Mouse (Mus musculus): ENCODE results near the gene Eln. TPM values are rescaled to one million over a fixed set of nuclear protein-coding genes. Genes with fewer than 3 reads are reported as not detected.

Eln gene
- total and polyA plus RNA-seq, 2 experiments: 0.37 to 4.0 TPM

GRCm38 (mm10) chr5:134729124-134729523 lies 18.0 kb downstream of the Eln start:
- H3K9ac ChIP-seq (ENCODE audit: low read depth, low read length): no peak overlapping the region
- WGBS: 93% methylated on average over 12 of the region's 12 CpGs
- H3K4me1 ChIP-seq (ENCODE audit: control insufficient read depth, insufficient read depth, low read length): no peaks in the 10 kb centered on the region
- no peak overlapping the region for H3K27ac ChIP-seq (replicated peaks; ENCODE audit: insufficient read depth, low read depth, low read length)
- TF ChIP-seq CTCF (IDR thresholded peaks at IDR 0.05; ENCODE audit: low read depth, low read length): no peak
- no peak for TF ChIP-seq POLR2A (IDR thresholded peaks at IDR 0.05; ENCODE audit: extremely low read depth, insufficient read depth, low read length)
- no peaks in the 10 kb centered on the region for H3K79me2 ChIP-seq (ENCODE audit: control insufficient read depth, insufficient read depth, low read length)
- H3K4me3 ChIP-seq (ENCODE audit: insufficient read depth, low read depth, low read length): no peak overlapping the region
- H3K27me3 ChIP-seq (ENCODE audit: control insufficient read depth, insufficient read depth, low read length): no peaks in the 10 kb centered on the region
- no peak for DNase-seq (ENCODE audit: extremely low read depth, low read depth, low spot score)
- no peaks in the 10 kb centered on the region for H3K36me3 ChIP-seq (ENCODE audit: control insufficient read depth, insufficient read depth, low read length)

GRCm38 (mm10) chr5:134728535-134728934 lies 18.6 kb downstream of the Eln start:
- 92% methylated on average over 3 of the region's 3 CpGs for WGBS
- no peak for DNase-seq (ENCODE audit: extremely low read depth, low read depth, low spot score)
- H3K36me3 ChIP-seq (ENCODE audit: control insufficient read depth, insufficient read depth, low read length): no peaks in the 10 kb centered on the region
- H3K9ac ChIP-seq (ENCODE audit: low read depth, low read length): no peak overlapping the region
- no peak overlapping the region for H3K4me3 ChIP-seq (ENCODE audit: insufficient read depth, low read depth, low read length)
- H3K4me1 ChIP-seq (ENCODE audit: control insufficient read depth, insufficient read depth, low read length): no peaks in the 10 kb centered on the region
- TF ChIP-seq CTCF (IDR thresholded peaks at IDR 0.05; ENCODE audit: low read depth, low read length) (no peak), POLR2A (IDR thresholded peaks at IDR 0.05; ENCODE audit: extremely low read depth, insufficient read depth, low read length) (no peak)
- H3K27ac ChIP-seq (replicated peaks; ENCODE audit: insufficient read depth, low read depth, low read length): no peak overlapping the region
- H3K79me2 ChIP-seq (ENCODE audit: control insufficient read depth, insufficient read depth, low read length): no peaks in the 10 kb centered on the region
- H3K27me3 ChIP-seq (ENCODE audit: control insufficient read depth, insufficient read depth, low read length): no peaks in the 10 kb centered on the region

DNA sequence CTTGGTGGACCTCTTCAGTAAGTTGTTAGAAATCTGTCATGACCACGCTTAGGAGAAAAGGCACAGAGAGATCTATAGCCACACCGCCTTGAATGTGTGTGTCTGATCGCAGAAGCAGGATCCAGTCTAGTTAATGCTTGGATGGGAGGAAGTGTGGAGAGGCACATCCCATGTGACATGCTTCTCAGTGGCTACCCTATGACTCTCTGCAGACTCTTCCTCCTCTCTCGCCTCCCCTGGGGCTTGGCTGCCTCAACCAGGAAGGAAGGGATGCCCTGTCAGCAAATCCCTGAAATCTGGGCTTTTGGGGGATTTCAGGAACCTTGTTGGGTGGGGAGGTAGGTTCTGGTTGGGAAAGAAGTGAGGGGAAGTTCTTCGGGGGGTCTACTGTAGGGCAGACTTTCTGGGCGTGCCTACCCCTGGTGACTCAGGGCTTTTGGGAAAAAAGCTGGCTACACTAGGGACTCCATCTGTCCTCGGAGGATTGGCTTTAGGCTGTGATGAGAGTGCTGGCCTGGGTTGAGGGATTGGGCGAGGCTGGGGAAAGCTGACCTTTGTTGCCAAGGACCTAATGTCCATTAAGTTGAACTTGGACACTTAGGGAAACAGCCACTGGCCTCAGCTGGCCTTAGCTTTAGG lies 20.0 kb downstream of the Eln start:
- 84% methylated on average over 8 of the region's 8 CpGs for WGBS
- Histone ChIP-seq H3K36me3 (ENCODE audit: control insufficient read depth, insufficient read depth, low read length) (no peaks in the 10 kb centered on the region), H3K79me2 (ENCODE audit: control insufficient read depth, insufficient read depth, low read length) (no peaks in the 10 kb centered on the region), H3K4me3 (ENCODE audit: insufficient read depth, low read depth, low read length) (no peak overlapping the region), H3K27me3 (ENCODE audit: control insufficient read depth, insufficient read depth, low read length) (no peaks in the 10 kb centered on the region), H3K27ac (replicated peaks; ENCODE audit: insufficient read depth, low read depth, low read length) (no peak overlapping the region), H3K4me1 (ENCODE audit: control insufficient read depth, insufficient read depth, low read length) (no peaks in the 10 kb centered on the region), H3K9ac (ENCODE audit: low read depth, low read length) (no peak overlapping the region)
- no peak for DNase-seq (ENCODE audit: extremely low read depth, low read depth, low spot score)
- TF ChIP-seq POLR2A (IDR thresholded peaks at IDR 0.05; ENCODE audit: extremely low read depth, insufficient read depth, low read length): no peak
- no peak for TF ChIP-seq CTCF (IDR thresholded peaks at IDR 0.05; ENCODE audit: low read depth, low read length)

DNA sequence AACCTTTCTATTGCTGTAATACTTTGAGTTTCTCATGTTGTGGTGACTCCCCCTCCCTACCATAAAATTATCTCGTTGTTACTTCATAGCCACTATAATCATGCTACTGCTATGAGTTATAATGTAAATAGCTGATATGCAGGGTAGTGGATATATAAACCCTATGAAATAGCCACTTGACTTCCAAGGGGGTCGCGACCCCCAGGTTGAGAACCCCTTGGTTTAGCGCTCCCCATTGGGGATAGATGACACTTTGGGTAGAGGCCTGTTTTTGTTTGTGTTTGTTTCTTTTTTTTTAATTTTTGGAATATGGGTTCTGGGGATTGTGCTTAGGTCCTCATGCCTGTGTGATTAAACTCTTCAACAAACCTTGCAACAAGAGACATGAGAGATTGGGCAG lies 21.8 kb downstream of the Eln start:
- no peak overlapping the region for H3K4me3 ChIP-seq (ENCODE audit: insufficient read depth, low read depth, low read length)
- no peak overlapping the region for H3K9ac ChIP-seq (ENCODE audit: low read depth, low read length)
- WGBS: 79% methylated on average over 4 of the region's 4 CpGs
- H3K79me2 ChIP-seq (ENCODE audit: control insufficient read depth, insufficient read depth, low read length): no peaks in the 10 kb centered on the region
- no peaks in the 10 kb centered on the region for H3K4me1 ChIP-seq (ENCODE audit: control insufficient read depth, insufficient read depth, low read length)
- H3K27me3 ChIP-seq (ENCODE audit: control insufficient read depth, insufficient read depth, low read length): no peaks in the 10 kb centered on the region
- no peak overlapping the region for H3K27ac ChIP-seq (replicated peaks; ENCODE audit: insufficient read depth, low read depth, low read length)
- no peaks in the 10 kb centered on the region for H3K36me3 ChIP-seq (ENCODE audit: control insufficient read depth, insufficient read depth, low read length)
- DNase-seq (ENCODE audit: extremely low read depth, low read depth, low spot score): no peak
- no peak for TF ChIP-seq POLR2A (IDR thresholded peaks at IDR 0.05; ENCODE audit: extremely low read depth, insufficient read depth, low read length)
- no peak for TF ChIP-seq CTCF (IDR thresholded peaks at IDR 0.05; ENCODE audit: low read depth, low read length)

GRCm38 (mm10) chr5:134720058-134720457 lies 27.1 kb downstream of the Eln start:
- H3K9ac ChIP-seq (ENCODE audit: low read depth, low read length): no peak overlapping the region
- H3K27ac ChIP-seq (replicated peaks; ENCODE audit: insufficient read depth, low read depth, low read length): no peak overlapping the region
- H3K36me3 ChIP-seq (ENCODE audit: control insufficient read depth, insufficient read depth, low read length): no peaks in the 10 kb centered on the region
- 81% methylated on average over 4 of the region's 4 CpGs for WGBS
- H3K27me3 ChIP-seq (ENCODE audit: control insufficient read depth, insufficient read depth, low read length): no peaks in the 10 kb centered on the region
- TF ChIP-seq CTCF (IDR thresholded peaks at IDR 0.05; ENCODE audit: low read depth, low read length): no peak
- no peak overlapping the region for H3K4me3 ChIP-seq (ENCODE audit: insufficient read depth, low read depth, low read length)
- DNase-seq (ENCODE audit: extremely low read depth, low read depth, low spot score): no peak
- no peaks in the 10 kb centered on the region for H3K79me2 ChIP-seq (ENCODE audit: control insufficient read depth, insufficient read depth, low read length)
- H3K4me1 ChIP-seq (ENCODE audit: control insufficient read depth, insufficient read depth, low read length): no peaks in the 10 kb centered on the region

DNA sequence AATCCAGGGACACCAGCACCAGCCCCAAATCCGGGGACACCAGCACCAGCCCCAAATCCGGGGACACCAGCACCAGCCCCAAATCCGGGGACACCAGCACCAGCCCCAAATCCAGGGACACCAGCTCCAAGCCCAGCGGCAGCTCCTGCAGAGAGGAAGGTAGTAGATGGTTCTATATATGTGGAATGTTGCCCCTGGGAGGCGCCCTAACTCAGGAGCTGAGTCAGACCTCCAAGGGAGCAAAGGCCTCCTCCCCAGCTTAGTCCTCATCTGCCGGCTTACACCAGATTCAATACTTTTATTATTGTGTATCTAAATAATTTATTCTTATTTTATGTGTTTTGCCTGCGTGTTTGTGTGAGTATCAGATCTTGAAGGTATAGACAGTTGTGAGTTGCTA lies 36.0 kb downstream of the Eln start:
- H3K27ac ChIP-seq (replicated peaks; ENCODE audit: insufficient read depth, low read depth, low read length): no peak overlapping the region
- H3K4me3 ChIP-seq (ENCODE audit: insufficient read depth, low read depth, low read length): no peak overlapping the region
- WGBS: 83% methylated on average over 7 of the region's 7 CpGs
- H3K36me3 ChIP-seq (ENCODE audit: control insufficient read depth, insufficient read depth, low read length): no peaks in the 10 kb centered on the region
- no peak for DNase-seq (ENCODE audit: extremely low read depth, low read depth, low spot score)
- H3K27me3 ChIP-seq (ENCODE audit: control insufficient read depth, insufficient read depth, low read length): no peaks in the 10 kb centered on the region
- no peaks in the 10 kb centered on the region for H3K4me1 ChIP-seq (ENCODE audit: control insufficient read depth, insufficient read depth, low read length)
- H3K9ac ChIP-seq (ENCODE audit: low read depth, low read length): no peak overlapping the region
- H3K79me2 ChIP-seq (ENCODE audit: control insufficient read depth, insufficient read depth, low read length): no peaks in the 10 kb centered on the region
- no peak for TF ChIP-seq POLR2A (IDR thresholded peaks at IDR 0.05; ENCODE audit: extremely low read depth, insufficient read depth, low read length)
- TF ChIP-seq CTCF (IDR thresholded peaks at IDR 0.05; ENCODE audit: low read depth, low read length): no peak

Data from liver, adult 2 months (tissue).